Mouse (Mus musculus) E14TG2a.4 (cell line): ENCODE results near the gene Rps3a1.
A peak's percentile ranks its signal among the peaks of the same experiment; 100 is the strongest.

Source experiments
- H3K27me3 ChIP-seq: 2 replicates; pipeline ENCODE4 v1.6.1; 2014; ENCODE audit warnings: low read length, control low read depth; ENCODE audit not compliant: insufficient read depth
- H3K36me3 ChIP-seq: 2 replicates; pipeline ENCODE4 v1.6.1; 2014; ENCODE audit warnings: low read length, control low read depth; ENCODE audit not compliant: insufficient read depth
- H3K4me1 ChIP-seq: replicated peaks from 2 replicates; pipeline ENCODE4 v1.6.1; 2014; ENCODE audit warnings: low read depth, low read length, control low read depth
- H3K4me3 ChIP-seq: replicated peaks from 2 replicates; pipeline ENCODE4 v1.5.1; 2014; ENCODE audit warnings: mild to moderate bottlenecking, low read length
- H3K9me3 ChIP-seq: 2 replicates; pipeline ENCODE4 v1.6.1; 2014; ENCODE audit warnings: low read length, control low read depth
- CTCF ChIP-seq: conservative IDR thresholded peaks from 2 replicates; pipeline ENCODE4 v1.5.1; 2014; ENCODE audit warnings: low read length
- NANOG ChIP-seq: IDR thresholded peaks from 2 replicates; pipeline ENCODE4 v1.6.1; 2014; ENCODE audit warnings: borderline replicate concordance, low read length, mixed read lengths
- POU5F1 ChIP-seq: IDR thresholded peaks from 2 replicates; pipeline ENCODE4 v1.6.1; 2014; ENCODE audit warnings: low read length, borderline replicate concordance

Gene Rps3a1

DNA sequence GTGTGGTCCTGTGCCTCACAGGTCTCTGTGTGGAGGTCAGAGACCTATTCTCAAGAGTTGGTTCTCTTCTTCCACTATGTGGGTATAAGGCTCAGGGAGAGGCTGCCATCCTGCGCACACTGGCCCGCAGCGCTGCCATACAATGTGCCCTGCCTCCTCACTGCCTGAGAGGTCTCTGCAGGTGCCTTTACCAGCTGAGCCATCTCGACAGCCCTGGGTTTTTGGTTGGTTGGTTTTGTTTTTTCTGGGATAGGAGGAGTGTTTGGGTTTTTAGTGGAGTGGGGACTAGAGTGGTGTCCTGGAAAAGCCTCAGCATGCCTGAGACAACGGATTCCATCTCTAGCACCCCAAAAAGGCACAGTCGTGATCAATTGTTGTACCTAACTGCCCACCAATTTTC, 841 bp upstream of the Rps3a1 start:
- Histone ChIP-seq H3K36me3 (peaks cover 38% of the 10 kb centered on the region), H3K9me3 (no peaks in the 10 kb centered on the region), H3K27me3 (no peaks in the 10 kb centered on the region), H3K4me1 (peaks cover 17% of the 10 kb centered on the region), H3K4me3 (0 out of 2 replicates have a peak overlapping the region, but pooled peaks have one; percentile 98)
- TF ChIP-seq NANOG: no peak
- no peak for TF ChIP-seq POU5F1
- TF ChIP-seq CTCF: no peak

DNA sequence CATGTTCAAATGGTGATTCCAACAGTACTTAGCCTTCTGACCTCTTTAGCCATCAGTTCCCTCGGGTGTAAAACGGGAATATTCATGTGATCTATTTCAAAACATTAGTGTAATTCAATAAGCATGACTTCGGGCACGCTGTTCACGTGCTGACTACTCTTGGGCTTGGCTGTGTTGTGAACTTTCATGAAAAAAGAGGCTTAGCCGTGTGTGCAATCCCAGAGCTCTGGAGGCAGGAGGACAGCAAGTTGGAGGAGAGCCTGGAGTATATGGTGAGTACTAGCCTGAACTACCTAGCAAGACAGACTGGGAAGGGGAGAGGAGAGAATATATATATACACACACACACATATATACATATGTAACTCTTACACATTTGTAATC, 424 bp upstream of the Rps3a1 start:
- no peaks in the 10 kb centered on the region for H3K27me3 ChIP-seq
- H3K4me1 ChIP-seq: peaks cover 20% of the 10 kb centered on the region
- peaks cover 42% of the 10 kb centered on the region for H3K36me3 ChIP-seq
- no peaks in the 10 kb centered on the region for H3K9me3 ChIP-seq
- H3K4me3 ChIP-seq: peak overlapping the region; percentile 98
- TF ChIP-seq POU5F1 (no peak), NANOG (no peak), CTCF (no peak)

DNA sequence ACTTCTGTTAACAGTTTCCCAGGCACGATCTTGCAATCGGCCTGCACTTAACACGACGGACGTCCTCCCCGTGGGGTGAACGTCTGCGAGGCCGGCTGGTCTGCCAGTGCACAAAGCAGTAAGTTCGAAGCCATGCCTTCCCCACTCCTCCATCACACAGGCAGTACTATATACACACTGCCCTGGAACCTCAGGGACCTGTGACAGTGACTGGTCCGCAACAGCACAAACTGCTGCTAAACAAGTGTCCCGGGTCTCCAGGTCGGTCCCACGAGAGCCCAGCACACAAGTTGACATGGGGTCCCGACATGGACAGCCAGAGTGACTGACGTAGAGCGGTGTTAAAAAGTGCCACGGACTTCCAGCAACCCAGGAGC, 628 bp downstream of the Rps3a1 start:
- TF ChIP-seq NANOG (no peak), POU5F1 (no peak), CTCF (no peak)
- no peaks in the 10 kb centered on the region for H3K27me3 ChIP-seq
- peaks cover 25% of the 10 kb centered on the region for H3K4me1 ChIP-seq
- H3K4me3 ChIP-seq: peak overlapping the region; percentile 98
- H3K36me3 ChIP-seq: peaks cover 50% of the 10 kb centered on the region
- no peaks in the 10 kb centered on the region for H3K9me3 ChIP-seq

DNA sequence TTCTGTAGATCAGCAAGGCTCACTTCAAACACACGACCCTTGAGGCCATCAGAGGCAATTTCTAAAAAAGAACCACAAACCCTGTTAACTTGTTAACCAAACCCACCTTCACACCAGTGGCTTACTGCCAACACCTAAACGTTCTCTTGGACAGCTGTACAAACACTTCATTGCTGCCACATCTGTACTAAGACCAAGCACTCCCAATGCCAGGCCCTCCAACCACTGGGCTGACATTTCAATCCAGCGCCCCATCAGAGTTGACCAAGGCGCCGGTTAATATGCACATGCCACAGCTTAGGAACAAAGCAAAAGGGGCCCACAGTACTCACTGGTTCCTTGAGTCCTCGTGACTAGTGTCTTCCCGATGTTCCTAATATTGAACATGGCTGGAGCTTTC, 1.1 kb downstream of the Rps3a1 start:
- H3K36me3 ChIP-seq: peaks cover 56% of the 10 kb centered on the region
- TF ChIP-seq NANOG (no peak), CTCF (no peak), POU5F1 (no peak)
- no peaks in the 10 kb centered on the region for H3K27me3 ChIP-seq
- peak overlapping the region; percentile 98 for H3K4me3 ChIP-seq
- no peaks in the 10 kb centered on the region for H3K9me3 ChIP-seq
- peaks cover 25% of the 10 kb centered on the region for H3K4me1 ChIP-seq

DNA sequence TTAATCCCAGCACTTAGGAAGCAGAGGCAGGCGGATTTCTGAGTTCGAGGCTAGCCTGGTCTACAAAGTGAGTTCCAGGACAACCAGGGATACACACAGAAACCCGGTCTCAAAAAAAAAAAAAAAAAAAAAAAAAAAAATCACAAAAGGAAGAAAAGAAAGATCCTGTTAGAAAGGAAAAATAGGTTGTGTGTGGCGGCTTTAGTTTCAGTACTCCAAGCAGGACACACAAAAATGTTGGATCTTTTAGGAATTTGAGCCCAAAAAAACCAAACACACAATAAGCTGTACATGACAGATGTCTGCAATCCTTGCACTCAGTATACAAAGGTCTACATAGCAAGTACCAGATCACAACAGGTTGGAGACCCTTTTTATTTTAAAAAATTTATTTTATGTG, 2.8 kb downstream of the Rps3a1 start:
- TF ChIP-seq NANOG: no peak
- no peak for TF ChIP-seq POU5F1
- no peak for TF ChIP-seq CTCF
- Histone ChIP-seq H3K9me3 (no peaks in the 10 kb centered on the region), H3K4me3 (peak overlapping the region; percentile 98), H3K36me3 (peaks cover 66% of the 10 kb centered on the region), H3K4me1 (peaks cover 25% of the 10 kb centered on the region), H3K27me3 (no peaks in the 10 kb centered on the region)

DNA sequence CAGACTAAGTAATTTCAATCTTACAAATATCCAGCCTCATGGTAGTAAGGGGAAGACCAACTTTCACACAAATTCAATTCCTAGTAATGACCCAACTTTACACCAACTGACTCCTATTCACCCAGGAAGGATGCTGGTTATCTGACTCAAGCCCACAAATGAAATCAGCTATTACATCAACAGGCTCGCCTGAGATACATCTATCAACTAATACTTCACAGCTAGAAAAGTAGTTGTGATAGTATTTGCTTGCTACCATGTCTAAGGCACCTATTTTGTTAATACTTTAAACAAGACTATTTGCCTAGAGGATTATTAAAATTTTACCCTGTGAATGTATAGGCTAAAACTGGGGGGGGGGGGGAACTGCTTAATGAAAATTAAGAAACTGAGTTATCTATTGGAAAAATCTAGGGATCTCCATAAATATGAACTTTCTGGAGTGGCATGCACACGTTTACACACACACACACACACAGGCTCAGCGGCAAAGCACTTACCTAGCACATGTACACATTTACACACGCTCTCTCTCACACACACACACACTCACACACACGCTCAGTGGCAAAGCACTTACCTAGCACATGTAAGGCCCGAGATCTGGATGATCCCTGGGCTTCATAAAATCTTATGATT, 5.4 kb downstream of the Rps3a1 start:
- peaks cover 15% of the 10 kb centered on the region for H3K4me1 ChIP-seq
- TF ChIP-seq NANOG (no peak), POU5F1 (no peak), CTCF (no peak)
- no peaks in the 10 kb centered on the region for H3K27me3 ChIP-seq
- H3K9me3 ChIP-seq: no peaks in the 10 kb centered on the region
- no peak overlapping the region for H3K4me3 ChIP-seq
- H3K36me3 ChIP-seq: peaks cover 69% of the 10 kb centered on the region

DNA sequence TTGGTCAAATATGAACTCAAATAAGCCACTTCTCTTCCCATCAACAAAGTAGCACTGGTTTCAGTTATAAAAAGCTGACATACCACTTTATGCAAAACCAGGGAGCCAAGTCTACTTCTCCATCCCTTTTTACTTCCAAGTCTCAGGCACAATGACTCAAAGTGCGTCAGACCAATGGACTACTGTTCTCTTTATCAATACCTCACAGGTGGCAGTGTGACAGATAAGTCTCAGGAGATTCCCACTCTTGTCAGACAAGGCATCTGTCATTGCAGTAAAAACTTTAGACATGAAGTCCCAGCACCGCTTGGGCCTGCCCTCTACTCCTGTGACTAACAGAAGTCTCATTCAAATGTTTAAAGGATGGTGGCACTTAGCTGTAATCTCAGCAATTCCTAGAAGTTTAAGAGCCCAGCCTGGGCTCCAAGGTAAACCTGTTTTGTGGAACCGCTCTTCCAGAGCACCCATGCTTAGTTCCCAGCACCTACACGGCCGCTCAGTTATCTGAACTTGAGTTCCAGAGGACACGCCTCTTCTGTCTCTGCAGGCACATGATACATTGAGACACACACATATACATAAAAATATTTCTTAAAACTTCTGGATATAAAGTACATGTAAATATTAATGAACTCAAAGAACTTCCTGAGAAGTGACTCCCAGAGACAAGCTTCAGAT, 6.5 kb downstream of the Rps3a1 start:
- H3K4me1 ChIP-seq: peaks cover 15% of the 10 kb centered on the region
- no peak for TF ChIP-seq NANOG
- no peak for TF ChIP-seq CTCF
- no peak for TF ChIP-seq POU5F1
- no peak overlapping the region for H3K4me3 ChIP-seq
- H3K36me3 ChIP-seq: peaks cover 59% of the 10 kb centered on the region
- H3K9me3 ChIP-seq: no peaks in the 10 kb centered on the region
- H3K27me3 ChIP-seq: no peaks in the 10 kb centered on the region

DNA sequence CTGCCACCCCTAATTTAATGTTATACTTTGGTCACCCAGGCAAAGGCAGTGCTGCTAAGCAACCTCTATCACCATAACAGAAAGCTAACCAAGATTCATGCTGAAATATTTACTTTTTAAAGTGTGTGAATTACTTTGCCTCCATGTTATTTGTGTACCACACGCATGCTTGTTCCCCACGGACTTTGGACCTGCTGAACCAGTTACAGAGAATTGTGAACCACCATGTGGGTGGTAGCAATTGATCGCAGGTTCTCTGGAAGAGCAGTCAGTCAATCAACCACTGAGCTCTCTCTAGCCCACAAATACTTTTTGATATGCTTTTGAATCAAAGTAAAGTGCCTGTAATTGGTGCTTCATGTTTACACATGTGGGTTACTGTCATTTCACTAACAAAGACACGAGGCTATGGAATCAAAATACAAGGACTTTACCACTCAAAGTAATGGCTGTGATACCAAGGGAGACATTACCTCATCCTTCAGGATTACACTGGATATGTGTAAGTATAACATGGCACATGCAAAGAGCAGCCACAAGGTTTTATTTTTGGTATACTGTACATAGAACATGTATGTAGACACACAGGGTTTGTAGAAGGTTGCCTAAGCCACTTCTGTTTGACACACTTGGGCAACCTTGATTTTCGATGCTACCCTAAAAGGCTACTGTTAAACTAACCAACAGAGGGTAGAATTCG, 7.4 kb downstream of the Rps3a1 start:
- Histone ChIP-seq H3K4me3 (no peak overlapping the region), H3K27me3 (no peaks in the 10 kb centered on the region), H3K9me3 (no peaks in the 10 kb centered on the region), H3K4me1 (peaks cover 15% of the 10 kb centered on the region), H3K36me3 (peaks cover 50% of the 10 kb centered on the region)
- TF ChIP-seq CTCF: no peak
- TF ChIP-seq NANOG: no peak
- TF ChIP-seq POU5F1: no peak
